In the genomic region with DNA sequence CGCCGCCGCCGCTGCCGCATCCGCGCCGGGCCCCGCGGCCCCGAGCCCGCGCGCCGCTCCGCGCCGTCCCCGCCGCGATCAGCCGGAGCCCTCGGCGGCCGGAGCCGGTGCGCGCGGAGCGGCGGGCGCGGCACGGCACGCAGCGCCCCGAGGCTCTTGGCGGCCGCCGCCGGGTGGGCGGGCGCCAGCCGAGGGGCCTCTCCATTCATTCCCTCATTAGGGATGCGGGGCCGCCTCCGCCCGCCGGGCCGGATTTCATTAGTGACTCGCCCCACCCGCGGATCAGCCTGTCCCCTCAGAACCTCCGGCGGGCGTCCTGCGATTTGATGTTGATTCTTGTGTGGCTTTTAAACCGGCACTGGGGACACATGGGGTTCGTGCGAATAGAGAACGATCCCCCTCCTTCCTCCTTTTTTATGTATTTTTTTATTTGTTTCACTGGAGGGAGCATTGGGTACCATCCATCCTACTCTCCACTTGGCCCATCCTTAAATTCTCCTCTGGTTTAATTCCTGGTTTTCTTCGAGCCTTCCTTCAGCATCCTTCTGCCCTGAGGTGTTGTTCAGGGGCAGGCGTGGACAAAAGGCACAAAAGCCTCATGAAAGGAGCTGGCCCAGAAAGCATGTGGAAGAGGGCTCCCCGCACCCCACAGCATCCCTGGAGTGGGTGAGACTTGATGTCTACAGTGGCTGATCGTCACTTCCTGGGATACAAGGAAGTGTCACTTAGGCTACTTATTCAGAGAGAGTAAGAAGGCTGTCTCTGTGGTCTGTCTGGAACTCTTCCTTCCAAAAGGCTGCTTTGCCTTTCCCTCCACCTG, we compare ENCODE assay signal across 8 mouse cellular contexts. TPM values are rescaled to one million over a fixed set of nuclear protein-coding genes. Genes with fewer than 3 reads are reported as not detected.
DNase-seq lines count a peak whose midpoint lies in the region; ATAC-seq and TF ChIP-seq lines count a peak whose summit lies in the region.

No protein-coding gene starts in this region.

- no peaks in the 10 kb centered on the region for H3K9me3 ChIP-seq in E14TG2a.4 (ENCODE audit: low read length)
- H3K9me3 ChIP-seq in heart, postnatal 0 days (replicated peaks; ENCODE audit: control insufficient read depth, low read length) = no peaks in the 10 kb centered on the region
- H3K9me3 ChIP-seq in lung, postnatal 0 days (ENCODE audit: low read length) = no peaks in the 10 kb centered on the region

- DNase-seq in brain, adult 2 months (ENCODE audit: low read depth, low spot score) = peak; percentile 87
- DNase-seq in heart, postnatal 0 days (ENCODE audit: low spot score) = peak; percentile 43
- peak; percentile 66 for DNase-seq in layer of hippocampus, adult 9-11 months
- peak; percentile 51 for DNase-seq in lung, postnatal 0 days (ENCODE audit: low spot score)
- peak; percentile 87 for DNase-seq in right cerebral cortex, postnatal 10 days (ENCODE audit: low spot score in 2 of 2)

- H3K4me3 ChIP-seq in E14TG2a.4 (replicated peaks; ENCODE audit: low read length) = peak overlapping the region; percentile 84
- peak overlapping the region; percentile 51 for H3K4me3 ChIP-seq in embryonic fibroblast, embryonic 13.5 days (ENCODE audit: insufficient read depth, low read length)
- peak overlapping the region; percentile 70 for H3K4me3 ChIP-seq in heart, postnatal 0 days (ENCODE audit: low read depth, low read length)
- H3K4me3 ChIP-seq in lung, postnatal 0 days (ENCODE audit: low read depth, low read length) = peak overlapping the region; percentile 59

- H3K27ac ChIP-seq in embryonic fibroblast, embryonic 13.5 days (ENCODE audit: insufficient read depth, low read length) = no peak overlapping the region
- peak overlapping the region; percentile 9 for H3K27ac ChIP-seq in heart, postnatal 0 days (ENCODE audit: low read depth)
- H3K27ac ChIP-seq in lung, postnatal 0 days (ENCODE audit: low read length) = peak overlapping the region; percentile 14; the same call in 1 of the 2 replicates

- 3% methylated on average over 31 of the region's 65 CpGs for WGBS in heart, postnatal 0 days
- 2% methylated on average over 34 of the region's 65 CpGs for WGBS in lung, postnatal 0 days

- 0 out of 2 replicates have a peak, but pooled peaks have one; percentile 22 for ATAC-seq in heart, postnatal 0 days (ENCODE audit: insufficient read depth, low read depth)
- peak; percentile 65 for ATAC-seq in lung, postnatal 0 days
- no peak for ATAC-seq in megakaryocyte-erythroid progenitor cell, adult 5-6 weeks (replicated peaks; ENCODE audit: low FRiP score, low TSS enrichment, poor library complexity, severe bottlenecking)

- peak overlapping the region; percentile 94 for H3K4me2 ChIP-seq in heart, postnatal 0 days (ENCODE audit: low read depth, low read length)
- H3K4me2 ChIP-seq in lung, postnatal 0 days (replicated peaks; ENCODE audit: low read depth, low read length) = peak overlapping the region; percentile 95

- peaks cover 11% of the 10 kb centered on the region for H3K4me1 ChIP-seq in E14TG2a.4 (replicated peaks; ENCODE audit: low read depth, low read length)
- H3K4me1 ChIP-seq in embryonic fibroblast, embryonic 13.5 days (ENCODE audit: control insufficient read depth, insufficient read depth, low read length) = no peaks in the 10 kb centered on the region; the same call in 1 of the 2 replicates
- peaks cover 8% of the 10 kb centered on the region; the same call in 1 of the 2 replicates for H3K4me1 ChIP-seq in heart, postnatal 0 days (ENCODE audit: control insufficient read depth, insufficient read depth)
- no peaks in the 10 kb centered on the region for H3K4me1 ChIP-seq in lung, postnatal 0 days (ENCODE audit: insufficient read depth, low read depth, low read length)

- TF ChIP-seq EP300 in heart, postnatal 0 days (IDR thresholded peaks at IDR 0.05; ENCODE audit: low read depth) = no peak
- no peak for TF ChIP-seq EP300 in lung, postnatal 0 days (IDR thresholded peaks at IDR 0.05)

- peaks cover 43% of the 10 kb centered on the region for H3K27me3 ChIP-seq in E14TG2a.4 (ENCODE audit: insufficient read depth, low read length)
- H3K27me3 ChIP-seq in heart, postnatal 0 days (ENCODE audit: control insufficient read depth, insufficient read depth, low read length) = peaks cover 8% of the 10 kb centered on the region
- H3K27me3 ChIP-seq in lung, postnatal 0 days (replicated peaks; ENCODE audit: insufficient read depth, low read length) = peaks cover 7% of the 10 kb centered on the region; the same call in 1 of the 2 replicates

- H3K36me3 ChIP-seq in E14TG2a.4 (ENCODE audit: insufficient read depth, low read length) = no peaks in the 10 kb centered on the region
- no peaks in the 10 kb centered on the region for H3K36me3 ChIP-seq in heart, postnatal 0 days (replicated peaks; ENCODE audit: control insufficient read depth, insufficient read depth, low read length)
- H3K36me3 ChIP-seq in lung, postnatal 0 days (ENCODE audit: insufficient read depth, low read length) = no peaks in the 10 kb centered on the region

- TF ChIP-seq CTCF in E14TG2a.4 (conservative IDR thresholded peaks at IDR 0.05; ENCODE audit: low read length) = no peak
- TF ChIP-seq CTCF in embryonic fibroblast, embryonic 13.5 days (IDR thresholded peaks at IDR 0.05; ENCODE audit: borderline replicate concordance, insufficient read depth, low read length) = no peak
- no peak for TF ChIP-seq CTCF in heart, postnatal 0 days (IDR thresholded peaks at IDR 0.05; ENCODE audit: low read depth)
- TF ChIP-seq CTCF in lung, postnatal 0 days (IDR thresholded peaks at IDR 0.05) = no peak

- peak overlapping the region; percentile 89 for H3K9ac ChIP-seq in heart, postnatal 0 days (replicated peaks; ENCODE audit: low read depth, low read length)
- peak overlapping the region; percentile 40 for H3K9ac ChIP-seq in lung, postnatal 0 days (replicated peaks; ENCODE audit: low read depth)

- TF ChIP-seq POLR2A in embryonic fibroblast, embryonic 13.5 days (IDR thresholded peaks at IDR 0.05; ENCODE audit: low read depth, low read length) = peak; percentile 40; the same call in 1 of the 2 replicates

RNA-seq across cellular contexts. Expression of gene Mark1, which starts 0.6 kb away (rescaled TPM):
- polyA plus RNA-seq in embryonic fibroblast, embryonic 13.5 days (2011; ENCODE audit: insufficient read length, low read depth, missing spikeins) = 16.4 and 21.2 TPM in 2 replicates
- 10.5 and 15.2 TPM in 2 replicates for total RNA-seq in heart, postnatal 0 days (2014; rRNA removed; ENCODE audit: low replicate concordance)
- polyA plus RNA-seq in heart, postnatal 0 days (2015; fragmentation: Nextera tagmentation; extraction: Ambion mirVana) = 1.0 and 1.2 TPM in 2 replicates
- polyA plus RNA-seq in lung, postnatal 0 days (2015; fragmentation: Nextera tagmentation; extraction: Ambion mirVana) = 1.2 and 1.5 TPM in 2 replicates
- total RNA-seq in megakaryocyte-erythroid progenitor cell, adult 5-6 weeks (2014; fragmentation: Nextera tagmentation) = not detected in 2 replicates
- not detected in 2 replicates for total RNA-seq in megakaryocyte-erythroid progenitor cell, adult 5-6 weeks (2017)
